Mouse (Mus musculus) stomach, postnatal 0 days (tissue): ENCODE data around the gene Gatad2b. TPM values are rescaled to one million over a fixed set of nuclear protein-coding genes. Genes with fewer than 3 reads are reported as not detected.

Experiments used
- ATAC-seq: fragments of 200-750 bp; cut with Nextera tagmentation; 2 replicates; pipeline ENCODE4 v1.8.0; 2017; ENCODE audit not compliant: low FRiP score, low TSS enrichment
- DNase-seq: peaks from one replicate; pipeline ENCODE4 v3.0.0-alpha.2; 2016; ENCODE audit warnings: low spot score
- H3K27ac ChIP-seq: fragments of 300-500 bp; sonication (generic); replicated peaks from 2 replicates; pipeline ENCODE4 v1.5.1; 2014; ENCODE audit warnings: mild to moderate bottlenecking, control low read depth
- H3K27me3 ChIP-seq: fragments of 300-500 bp; sonication (generic); 2 replicates; pipeline ENCODE4 v1.6.1; 2014; ENCODE audit warnings: low read length; ENCODE audit not compliant: control insufficient read depth, insufficient read depth
- H3K36me3 ChIP-seq: fragments of 300-500 bp; sonication (generic); 2 replicates; pipeline ENCODE4 v1.6.1; 2014; ENCODE audit warnings: low read length, mixed read lengths; ENCODE audit not compliant: control insufficient read depth, insufficient read depth
- H3K4me1 ChIP-seq: fragments of 300-500 bp; sonication (generic); replicated peaks from 2 replicates; pipeline ENCODE4 v1.6.1; 2014; ENCODE audit warnings: antibody characterized with exemption; ENCODE audit not compliant: control insufficient read depth, insufficient read depth
- H3K4me2 ChIP-seq: fragments of 300-500 bp; sonication (generic); replicated peaks from 2 replicates; pipeline ENCODE4 v1.6.1; 2014; ENCODE audit warnings: low read depth, mild to moderate bottlenecking, control low read depth, moderate library complexity
- H3K4me3 ChIP-seq: fragments of 300-500 bp; sonication (generic); 2 replicates; pipeline ENCODE4 v1.5.1; 2014; ENCODE audit warnings: low read depth, low read length, control low read depth
- H3K9ac ChIP-seq: fragments of 300-500 bp; sonication (generic); 2 replicates; pipeline ENCODE4 v1.6.1; 2014; ENCODE audit warnings: mild to moderate bottlenecking, low read length, control low read depth, mixed read lengths
- H3K9me3 ChIP-seq: fragments of 300-500 bp; sonication (generic); 2 replicates; pipeline ENCODE4 v1.6.1; 2016; ENCODE audit warnings: low read length; ENCODE audit not compliant: control insufficient read depth
- CTCF ChIP-seq: IDR thresholded peaks from 2 replicates; pipeline ENCODE4 v1.5.1; 2016; ENCODE audit warnings: antibody characterized with exemption, low read depth, mild to moderate bottlenecking, moderate library complexity
- EP300 ChIP-seq: optimal IDR thresholded peaks from 2 replicates; pipeline ENCODE3; 2016; ENCODE audit warnings: antibody characterized with exemption
- WGBS: fragments of 180-500 bp; shearing (Covaris S2); extraction: QIAGEN DNeasy Blood & Tissue Kit; methylation state at CpG from one replicate; pipeline ENCODE4 v1.1.7; 2014; 5-methylcytosine and 5-hydroxymethylcytosine counted together
- polyA plus RNA-seq: library from polyadenylated mRNA; unstranded; fragments of >200 nt; fragmentation: Nextera tagmentation; extraction: Ambion mirVana; gene quantifications from 2 replicates; pipeline ENCODE4 v1.2.1, GENCODE M21; 2015

Gene Gatad2b
- polyA plus RNA-seq, 1 experiment from 2014 or later = 4.8 TPM

DNA sequence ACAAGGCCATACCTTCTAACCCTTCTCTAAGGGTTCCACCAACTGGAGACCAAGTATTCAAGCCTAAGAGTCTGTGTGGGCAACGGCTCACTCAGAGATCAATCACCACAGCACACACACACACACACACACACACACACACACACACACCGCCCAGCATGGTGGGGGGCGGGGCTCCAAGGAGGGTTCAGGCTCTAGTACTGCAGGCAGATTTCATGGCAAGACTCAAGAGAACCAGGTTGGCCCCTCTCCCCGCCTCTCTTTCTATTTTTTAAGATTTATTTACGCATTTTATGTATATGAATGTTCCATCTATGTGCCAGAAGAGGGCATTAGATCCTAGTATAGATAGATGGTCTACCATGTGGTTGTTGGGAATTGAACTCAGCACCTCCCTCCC is 79.8 kb downstream of the Gatad2b start:
- Histone ChIP-seq H3K9me3 (no peaks in the 10 kb centered on the region), H3K27me3 (no peaks in the 10 kb centered on the region), H3K27ac (no peak overlapping the region), H3K4me1 (no peaks in the 10 kb centered on the region), H3K4me2 (no peak overlapping the region), H3K4me3 (no peak overlapping the region), H3K9ac (no peak overlapping the region), H3K36me3 (no peaks in the 10 kb centered on the region)
- DNase-seq = peak; percentile 20
- no peak for TF ChIP-seq CTCF
- no peak for TF ChIP-seq EP300
- 57% methylated on average over 5 of the region's 5 CpGs for WGBS
- no peak for ATAC-seq

GRCm38 (mm10) chr3:90373432-90374028 is 80.6 kb downstream of the Gatad2b start:
- TF ChIP-seq EP300 = no peak
- TF ChIP-seq CTCF = peak; percentile 88
- DNase-seq = peak; percentile 73
- Histone ChIP-seq H3K9ac (no peak overlapping the region), H3K27me3 (no peaks in the 10 kb centered on the region), H3K4me1 (no peaks in the 10 kb centered on the region), H3K4me3 (no peak overlapping the region), H3K36me3 (no peaks in the 10 kb centered on the region), H3K27ac (no peak overlapping the region), H3K4me2 (no peak overlapping the region), H3K9me3 (no peaks in the 10 kb centered on the region)
- peak; percentile 57 for ATAC-seq
- WGBS = 25% methylated on average over 4 of the region's 4 CpGs

GRCm38 (mm10) chr3:90374368-90374767 is 81.4 kb downstream of the Gatad2b start:
- H3K27me3 ChIP-seq = no peaks in the 10 kb centered on the region
- peak; percentile 13 for DNase-seq
- H3K36me3 ChIP-seq = no peaks in the 10 kb centered on the region
- no peaks in the 10 kb centered on the region for H3K4me1 ChIP-seq
- no peak overlapping the region for H3K27ac ChIP-seq
- TF ChIP-seq CTCF = no peak
- WGBS = 52% methylated on average over 4 of the region's 4 CpGs
- no peak overlapping the region for H3K9ac ChIP-seq
- H3K4me3 ChIP-seq = no peak overlapping the region
- H3K4me2 ChIP-seq = no peak overlapping the region
- peak; percentile 79 for ATAC-seq
- no peaks in the 10 kb centered on the region for H3K9me3 ChIP-seq

- no peak overlapping the region for H3K4me3 ChIP-seq
- H3K36me3 ChIP-seq = no peaks in the 10 kb centered on the region
- 56% methylated on average over 3 of the region's 3 CpGs for WGBS
- no peak overlapping the region for H3K4me2 ChIP-seq
- no peak overlapping the region for H3K27ac ChIP-seq
- H3K27me3 ChIP-seq = no peaks in the 10 kb centered on the region
- no peaks in the 10 kb centered on the region for H3K9me3 ChIP-seq
- H3K9ac ChIP-seq = no peak overlapping the region
- TF ChIP-seq CTCF = no peak
- no peak for TF ChIP-seq EP300
- ATAC-seq (no peak), DNase-seq (no peak)
- no peaks in the 10 kb centered on the region for H3K4me1 ChIP-seq
Measured at GRCm38 (mm10) chr3:90375562-90376246, 82.7 kb downstream of the Gatad2b start.

DNA sequence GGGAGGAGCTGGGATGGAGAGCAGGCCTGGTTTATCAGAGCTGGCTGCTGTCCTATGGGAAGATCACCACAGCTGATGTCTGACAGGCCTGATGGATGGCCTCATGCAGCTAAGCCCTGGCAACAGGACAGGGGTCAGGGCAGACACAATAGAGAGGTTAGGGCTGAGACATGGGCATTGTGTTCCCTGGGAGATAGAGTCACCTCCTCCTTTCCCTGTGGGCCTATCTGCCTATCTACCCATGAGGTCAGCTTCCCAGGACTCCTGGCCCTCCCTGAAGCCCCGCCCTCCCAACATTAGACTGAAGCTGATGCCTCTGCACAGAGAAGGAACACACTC is 83.2 kb downstream of the Gatad2b start:
- Histone ChIP-seq H3K4me3 (no peak overlapping the region), H3K27ac (no peak overlapping the region), H3K9ac (no peak overlapping the region), H3K36me3 (no peaks in the 10 kb centered on the region), H3K4me2 (no peak overlapping the region), H3K9me3 (no peaks in the 10 kb centered on the region), H3K27me3 (no peaks in the 10 kb centered on the region), H3K4me1 (no peaks in the 10 kb centered on the region)
- ATAC-seq (peak; percentile 25; the same call in 1 of the 2 replicates), DNase-seq (no peak)
- 56% methylated on average over 1 of the region's 1 CpGs for WGBS
- TF ChIP-seq EP300 = no peak
- TF ChIP-seq CTCF = no peak

DNA sequence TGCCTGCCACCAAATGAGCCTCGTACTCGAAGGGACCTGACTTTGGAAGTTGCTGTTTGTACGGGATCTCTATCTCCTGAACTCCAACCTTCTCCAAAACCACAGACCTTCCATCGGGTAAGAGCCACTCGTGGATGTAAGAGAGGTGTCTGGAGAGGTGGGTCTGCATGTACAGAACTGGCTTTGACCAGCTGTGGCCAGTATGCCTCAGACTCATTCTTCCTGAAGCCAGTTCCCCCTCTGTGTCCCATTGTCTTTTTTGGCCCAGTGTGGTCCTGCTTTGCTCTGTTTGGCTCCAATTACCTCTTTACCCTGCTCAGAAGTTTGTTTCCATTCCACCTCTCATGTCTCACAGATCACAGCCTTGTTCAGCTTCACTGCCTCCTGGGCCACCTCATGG is 85.5 kb downstream of the Gatad2b start:
- Histone ChIP-seq H3K4me2 (no peak overlapping the region), H3K36me3 (no peaks in the 10 kb centered on the region), H3K27ac (no peak overlapping the region), H3K9me3 (no peaks in the 10 kb centered on the region), H3K4me3 (no peak overlapping the region), H3K27me3 (no peaks in the 10 kb centered on the region), H3K9ac (no peak overlapping the region), H3K4me1 (no peaks in the 10 kb centered on the region)
- TF ChIP-seq EP300 (no peak), CTCF (no peak)
- DNase-seq = no peak
- ATAC-seq = no peak
- 72% methylated on average over 5 of the region's 5 CpGs for WGBS
